In genomic region chr13:53935174-53935699, GRCm38 (mm10) we compare ENCODE assay signal across 19 mouse cellular contexts.
A peak's percentile ranks its signal among the peaks of the same experiment; 100 is the strongest.
DNase-seq lines count a peak whose midpoint lies in the region; ATAC-seq and TF ChIP-seq lines count a peak whose summit lies in the region.
"Had no signal": no experiment of that assay in that cellular context is flagged by ENCODE, and none has a peak within 500 bp of the region (broad histone marks: within the 10 kb centered on the region; RNA-seq: fewer than 3 reads in every experiment).

No protein-coding gene starts in this region.

- H3K27ac ChIP-seq in cerebellum, adult 2 months (ENCODE audit: insufficient read depth, low read length) = no peak overlapping the region
- no peak overlapping the region for H3K27ac ChIP-seq in forebrain, embryonic 14.5 days (ENCODE audit: low read depth, low read length)
- no peak overlapping the region for H3K27ac ChIP-seq in forebrain, embryonic 15.5 days (replicated peaks)
- H3K27ac ChIP-seq: embryonic facial prominence, embryonic 13.5 days; heart, embryonic 10.5 days; hindbrain, embryonic 13.5 days; intestine, embryonic 15.5 days had no signal

- H3K4me2 ChIP-seq in forebrain, embryonic 14.5 days (ENCODE audit: low read length) = no peak overlapping the region
- H3K4me2 ChIP-seq in forebrain, embryonic 15.5 days (replicated peaks) = no peak overlapping the region
- H3K4me2 ChIP-seq: embryonic facial prominence, embryonic 13.5 days; hindbrain, embryonic 13.5 days; intestine, embryonic 15.5 days had no signal

- H3K9ac ChIP-seq in forebrain, embryonic 14.5 days (ENCODE audit: low read length) = no peak overlapping the region
- no peak overlapping the region for H3K9ac ChIP-seq in forebrain, embryonic 15.5 days (replicated peaks)
- H3K9ac ChIP-seq: embryonic facial prominence, embryonic 13.5 days; hindbrain, embryonic 13.5 days; intestine, embryonic 15.5 days had no signal

- H3K36me3 ChIP-seq in forebrain, embryonic 14.5 days (ENCODE audit: control insufficient read depth, insufficient read depth, low read length) = no peaks in the 10 kb centered on the region
- no peaks in the 10 kb centered on the region for H3K36me3 ChIP-seq in forebrain, embryonic 15.5 days
- H3K36me3 ChIP-seq: embryonic facial prominence, embryonic 13.5 days; heart, embryonic 10.5 days; hindbrain, embryonic 13.5 days; intestine, embryonic 15.5 days had no signal

- no peak overlapping the region for H3K4me3 ChIP-seq in cerebellum, adult 2 months (replicated peaks; ENCODE audit: insufficient read depth, low read depth, low read length)
- no peak overlapping the region for H3K4me3 ChIP-seq in forebrain, embryonic 14.5 days (ENCODE audit: low read depth, low read length)
- no peak overlapping the region for H3K4me3 ChIP-seq in forebrain, embryonic 15.5 days
- H3K4me3 ChIP-seq: embryonic facial prominence, embryonic 13.5 days; heart, embryonic 10.5 days; hindbrain, embryonic 13.5 days; intestine, embryonic 15.5 days had no signal

- DNase-seq in cerebellum, adult 2 months = peak; percentile 14 to 27
- DNase-seq in cerebellum, adult 8-10 months = no peak
- peak; percentile 57 for DNase-seq in forebrain, embryonic 14.5 days (ENCODE audit: low spot score)
- peak; percentile 75 for DNase-seq in left cerebral cortex, postnatal 4 days
- DNase-seq in left cerebral cortex, postnatal 14 days (ENCODE audit: low spot score in 2 of 2) = no peak
- DNase-seq in cerebellum, postnatal 25 days = peak; percentile 41 to 69
- DNase-seq: adrenal gland, postnatal 25 days; gastrocnemius, postnatal 10 days; heart, adult 18-20 months; heart, postnatal 10 days; heart, postnatal 4 days; kidney, adult 18-20 months had no signal

- H3K27me3 ChIP-seq in cerebellum, adult 2 months (ENCODE audit: control insufficient read depth, insufficient read depth, low read length) = no peaks in the 10 kb centered on the region; the same call in 1 of the 2 replicates
- H3K27me3 ChIP-seq in forebrain, embryonic 14.5 days (replicated peaks; ENCODE audit: control insufficient read depth, insufficient read depth, low read length) = no peaks in the 10 kb centered on the region
- no peaks in the 10 kb centered on the region for H3K27me3 ChIP-seq in forebrain, embryonic 15.5 days
- H3K27me3 ChIP-seq: embryonic facial prominence, embryonic 13.5 days; hindbrain, embryonic 13.5 days; intestine, embryonic 15.5 days; Patski had no signal

- no peak for TF ChIP-seq POLR2A in cerebellum, adult 2 months (IDR thresholded peaks at IDR 0.05; ENCODE audit: borderline replicate concordance, insufficient read depth, low read length)

- WGBS in cerebellum, adult 2 months = 30% methylated on average over 14 of the region's 14 CpGs
- WGBS in forebrain, embryonic 14.5 days = 71% methylated on average over 14 of the region's 14 CpGs
- WGBS in forebrain, embryonic 15.5 days = 71% methylated on average over 14 of the region's 14 CpGs

- no peak for TF ChIP-seq CTCF in cerebellum, adult 2 months (IDR thresholded peaks at IDR 0.05; ENCODE audit: borderline replicate concordance, insufficient read depth, low read depth, low read length)

- peak; percentile 54; the same call in 1 of the 2 replicates for ATAC-seq in forebrain, embryonic 14.5 days
- no peak for ATAC-seq in forebrain, embryonic 15.5 days (replicated peaks)
- ATAC-seq: activated CD4-positive, CD25-positive, alpha-beta regulatory T cell, adult 4 months; intestine, embryonic 15.5 days; Patski had no signal

- H3K4me1 ChIP-seq in cerebellum, adult 2 months (ENCODE audit: control insufficient read depth, insufficient read depth, low read length) = peaks cover 7% of the 10 kb centered on the region
- no peaks in the 10 kb centered on the region for H3K4me1 ChIP-seq in forebrain, embryonic 14.5 days (ENCODE audit: control insufficient read depth, insufficient read depth, low read length)
- H3K4me1 ChIP-seq in forebrain, embryonic 15.5 days = peaks cover 8% of the 10 kb centered on the region; the same call in 1 of the 2 replicates
- H3K4me1 ChIP-seq: embryonic facial prominence, embryonic 13.5 days; heart, embryonic 10.5 days; hindbrain, embryonic 13.5 days; intestine, embryonic 15.5 days had no signal

- intact Hi-C loops in left cerebral cortex, postnatal 4 days (cut with DNase I) = no loop called here
- intact Hi-C loops in left cerebral cortex, postnatal 14 days (cut with DNase I) = no loop called here

- no peaks in the 10 kb centered on the region for H3K9me3 ChIP-seq in forebrain, embryonic 14.5 days (replicated peaks; ENCODE audit: control insufficient read depth, low read length)
- H3K9me3 ChIP-seq in forebrain, embryonic 15.5 days = no peaks in the 10 kb centered on the region
- H3K9me3 ChIP-seq: embryonic facial prominence, embryonic 13.5 days; heart, embryonic 10.5 days; hindbrain, embryonic 13.5 days; intestine, embryonic 15.5 days had no signal

Comparison
In these comparisons a context has a peak if more than half of its experiments do, and no peak if none do; other contexts are left out.
1. DNase-seq: peak in cerebellum, adult 2 months (2 of 2), forebrain, embryonic 14.5 days (single experiment), left cerebral cortex, postnatal 4 days (single experiment) and cerebellum, postnatal 25 days (2 of 2); none in cerebellum, adult 8-10 months (single experiment) and left cerebral cortex, postnatal 14 days (0 of 2).